Mouse (Mus musculus) midbrain, postnatal 0 days (tissue): ENCODE results near the gene Fbln7. TPM values are rescaled to one million over a fixed set of nuclear protein-coding genes. Genes with fewer than 3 reads are reported as not detected.

Experiments
- ATAC-seq: fragments of 200-750 bp; cut with Nextera tagmentation; 2 replicates; pipeline ENCODE4 v1.8.0; 2017; ENCODE audit warnings: moderate number of reproducible peaks, mild to moderate bottlenecking, moderate TSS enrichment, moderate library complexity; ENCODE audit not compliant: low FRiP score
- DNase-seq: peaks from one replicate; pipeline ENCODE4 v3.0.0-alpha.2; 2015; ENCODE audit warnings: low spot score
- H3K27ac ChIP-seq: fragments of 300-500 bp; sonication (generic); 2 replicates; pipeline ENCODE4 v1.5.1; 2014; ENCODE audit warnings: low read depth, mild to moderate bottlenecking, low read length, mixed read lengths
- H3K27me3 ChIP-seq: fragments of 300-500 bp; sonication (generic); 2 replicates; pipeline ENCODE4 v1.6.1; 2014; ENCODE audit warnings: low read length, control low read depth, mixed read lengths; ENCODE audit not compliant: insufficient read depth
- H3K36me3 ChIP-seq: fragments of 300-500 bp; sonication (generic); 2 replicates; pipeline ENCODE4 v1.6.1; 2014; ENCODE audit warnings: low read length, control low read depth, mixed read lengths; ENCODE audit not compliant: insufficient read depth
- H3K4me1 ChIP-seq: fragments of 300-500 bp; sonication (generic); 2 replicates; pipeline ENCODE4 v1.6.1; 2014; ENCODE audit warnings: mild to moderate bottlenecking, control low read depth, antibody characterized with exemption, low read length, mixed read lengths; ENCODE audit not compliant: insufficient read depth
- H3K4me2 ChIP-seq: fragments of 300-500 bp; sonication (generic); 2 replicates; pipeline ENCODE4 v1.6.1; 2014; ENCODE audit warnings: low read depth, mild to moderate bottlenecking, low read length, mixed read lengths; ENCODE audit not compliant: poor library complexity, severe bottlenecking
- H3K4me3 ChIP-seq: fragments of 300-500 bp; sonication (generic); 2 replicates; pipeline ENCODE4 v1.5.1; 2014; ENCODE audit warnings: low read depth, mild to moderate bottlenecking, low read length, moderate library complexity
- H3K9ac ChIP-seq: fragments of 300-500 bp; sonication (generic); replicated peaks from 2 replicates; pipeline ENCODE4 v1.6.1; 2014; ENCODE audit warnings: mild to moderate bottlenecking, low read length, moderate library complexity, mixed read lengths; ENCODE audit not compliant: poor library complexity, severe bottlenecking
- H3K9me3 ChIP-seq: fragments of 300-500 bp; sonication (generic); 2 replicates; pipeline ENCODE4 v1.6.1; 2016; ENCODE audit warnings: low read length, control low read depth
- CTCF ChIP-seq: IDR thresholded peaks from 2 replicates; pipeline ENCODE4 v1.5.1; 2016; ENCODE audit warnings: antibody characterized with exemption, mild to moderate bottlenecking
- whole genome bisulfite sequencing: fragments of 180-500 bp; shearing (Covaris S2); extraction: QIAGEN DNeasy Blood & Tissue Kit; methylation state at CpG from one replicate; pipeline ENCODE4 v1.1.7; 2014; 5-methylcytosine and 5-hydroxymethylcytosine counted together
- polyA plus RNA-seq: library from polyadenylated mRNA; unstranded; fragments of >200 nt; fragmentation: Nextera tagmentation; extraction: Ambion mirVana; gene quantifications from 2 replicates; pipeline ENCODE4 v1.2.1, GENCODE M21; 2015
- total RNA-seq: library from RNA; depleted of rRNA; stranded (reverse); fragments of >200 nt; gene quantifications from 2 replicates; pipeline ENCODE4 v1.2.3, GENCODE M21; 2014

Gene Fbln7
- total and polyA plus RNA-seq, 2 experiments from 2014 or later: 4.2 to 6.3 TPM

GRCm38 (mm10) chr2:128858962-128859361 is 3.8 kb upstream of the Fbln7 start:
- H3K4me3 ChIP-seq: no peak overlapping the region
- H3K4me1 ChIP-seq: no peaks in the 10 kb centered on the region
- no peak for TF ChIP-seq CTCF
- no peak overlapping the region for H3K9ac ChIP-seq
- H3K27ac ChIP-seq: no peak overlapping the region
- DNase-seq: no peak
- H3K27me3 ChIP-seq: 0 out of 2 replicates have a peak, but pooled peaks cover 4% of the 10 kb centered on the region
- H3K9me3 ChIP-seq: no peaks in the 10 kb centered on the region
- H3K4me2 ChIP-seq: no peak overlapping the region
- no peak for ATAC-seq
- 90% methylated on average over 6 of the region's 6 CpGs for WGBS
- H3K36me3 ChIP-seq: no peaks in the 10 kb centered on the region

GRCm38 (mm10) chr2:128859861-128860260 is 2.9 kb upstream of the Fbln7 start:
- Histone ChIP-seq H3K9ac (no peak overlapping the region), H3K9me3 (no peaks in the 10 kb centered on the region), H3K27me3 (0 out of 2 replicates have a peak, but pooled peaks cover 4% of the 10 kb centered on the region), H3K27ac (no peak overlapping the region), H3K36me3 (no peaks in the 10 kb centered on the region), H3K4me2 (no peak overlapping the region), H3K4me3 (no peak overlapping the region), H3K4me1 (no peaks in the 10 kb centered on the region)
- no peak for TF ChIP-seq CTCF
- ATAC-seq: no peak
- DNase-seq: peak; percentile 12
- WGBS: 74% methylated on average over 3 of the region's 3 CpGs

- WGBS: 0% methylated on average over 36 of the region's 38 CpGs
- Histone ChIP-seq H3K4me3 (peak overlapping the region; percentile 52), H3K27ac (no peak overlapping the region), H3K4me2 (peak overlapping the region; percentile 97), H3K4me1 (no peaks in the 10 kb centered on the region), H3K27me3 (peaks cover 8% of the 10 kb centered on the region), H3K9ac (peak overlapping the region; percentile 50), H3K36me3 (no peaks in the 10 kb centered on the region), H3K9me3 (no peaks in the 10 kb centered on the region)
- TF ChIP-seq CTCF: peak; percentile 43
- DNase-seq: peak; percentile 39
- ATAC-seq: peak; percentile 62; the same call in 1 of the 2 replicates
These were observed 1.1 kb downstream of the Fbln7 start for GRCm38 (mm10) chr2:128863777-128864331.

GRCm38 (mm10) chr2:128865061-128865460 is 2.3 kb downstream of the Fbln7 start:
- WGBS: 63% methylated on average over 3 of the region's 3 CpGs
- TF ChIP-seq CTCF: no peak
- no peak for ATAC-seq

GRCm38 (mm10) chr2:128871656-128872055 is 8.9 kb downstream of the Fbln7 start:
- ATAC-seq (no peak), DNase-seq (no peak)
- Histone ChIP-seq H3K36me3 (no peaks in the 10 kb centered on the region), H3K4me1 (no peaks in the 10 kb centered on the region), H3K4me3 (no peak overlapping the region), H3K27me3 (no peaks in the 10 kb centered on the region), H3K4me2 (no peak overlapping the region), H3K9me3 (no peaks in the 10 kb centered on the region), H3K27ac (no peak overlapping the region), H3K9ac (no peak overlapping the region)
- 77% methylated on average over 8 of the region's 8 CpGs for WGBS
- no peak for TF ChIP-seq CTCF

More at GRCm38 (mm10) chr2:128865061-128865460, 2.3 kb downstream of the Fbln7 start:
- Histone ChIP-seq H3K9me3 (no peaks in the 10 kb centered on the region), H3K27me3 (peaks cover 8% of the 10 kb centered on the region), H3K4me1 (no peaks in the 10 kb centered on the region), H3K4me3 (no peak overlapping the region), H3K9ac (no peak overlapping the region), H3K27ac (no peak overlapping the region), H3K4me2 (no peak overlapping the region), H3K36me3 (no peaks in the 10 kb centered on the region)
- DNase-seq: no peak

- ATAC-seq: no peak
- H3K4me1 ChIP-seq: no peaks in the 10 kb centered on the region
- no peaks in the 10 kb centered on the region for H3K27me3 ChIP-seq
- no peak for TF ChIP-seq CTCF
- WGBS: 88% methylated on average over 9 of the region's 9 CpGs
- no peak overlapping the region for H3K27ac ChIP-seq
- no peak overlapping the region for H3K4me2 ChIP-seq
- no peak overlapping the region for H3K4me3 ChIP-seq
- H3K9ac ChIP-seq: no peak overlapping the region
- no peaks in the 10 kb centered on the region for H3K9me3 ChIP-seq
- H3K36me3 ChIP-seq: no peaks in the 10 kb centered on the region
- DNase-seq: no peak
These were observed 9.5 kb downstream of the Fbln7 start for GRCm38 (mm10) chr2:128872256-128872655.
